Mouse (Mus musculus): ENCODE data around the gene Fbxw21. TPM values are rescaled to one million over a fixed set of nuclear protein-coding genes. Genes with fewer than 3 reads are reported as not detected.

The Fbxw21 gene
- total and polyA plus RNA-seq, 3 experiments, result not detected

GRCm38 (mm10) chr9:109118106-109118505, 43.7 kb downstream of the Fbxw21 start:
- TF ChIP-seq POLR2A (IDR thresholded peaks at IDR 0.05; ENCODE audit: insufficient read depth, low read depth, low read length), result no peak
- TF ChIP-seq EP300 (IDR thresholded peaks at IDR 0.05; ENCODE audit: insufficient read depth, low read depth, low read length), result no peak; the same call in 1 of the 2 replicates
- no peak for TF ChIP-seq CTCF (IDR thresholded peaks at IDR 0.05)
- no peaks in the 10 kb centered on the region for H3K79me2 ChIP-seq (replicated peaks; ENCODE audit: control insufficient read depth, insufficient read depth, low read length)
- H3K4me1 ChIP-seq (ENCODE audit: control insufficient read depth, insufficient read depth, low read length), result no peaks in the 10 kb centered on the region
- no peak overlapping the region for H3K9ac ChIP-seq (ENCODE audit: low read depth, low read length)
- no peaks in the 10 kb centered on the region for H3K36me3 ChIP-seq (ENCODE audit: control insufficient read depth, insufficient read depth, low read length)
- peak; percentile 52 to 65 for DNase-seq
- 53% methylated on average over 3 of the region's 4 CpGs for WGBS
- no peaks in the 10 kb centered on the region for H3K27me3 ChIP-seq (ENCODE audit: control insufficient read depth, insufficient read depth, low read length)
- no peak overlapping the region for H3K4me3 ChIP-seq
- intact Hi-C loops (cut with DNase I), result no loop called here
- H3K27ac ChIP-seq, result no peak overlapping the region

GRCm38 (mm10) chr9:109116205-109116604, 45.6 kb downstream of the Fbxw21 start:
- 83% methylated on average over 10 of the region's 10 CpGs for WGBS
- Histone ChIP-seq H3K4me3 (no peak overlapping the region), H3K36me3 (ENCODE audit: control insufficient read depth, insufficient read depth, low read length) (no peaks in the 10 kb centered on the region), H3K79me2 (replicated peaks; ENCODE audit: control insufficient read depth, insufficient read depth, low read length) (no peaks in the 10 kb centered on the region), H3K4me1 (ENCODE audit: control insufficient read depth, insufficient read depth, low read length) (no peaks in the 10 kb centered on the region), H3K27me3 (ENCODE audit: control insufficient read depth, insufficient read depth, low read length) (no peaks in the 10 kb centered on the region), H3K27ac (no peak overlapping the region), H3K9ac (ENCODE audit: low read depth, low read length) (no peak overlapping the region)
- DNase-seq, result no peak
- TF ChIP-seq CTCF (IDR thresholded peaks at IDR 0.05) (no peak), EP300 (IDR thresholded peaks at IDR 0.05; ENCODE audit: insufficient read depth, low read depth, low read length) (no peak), POLR2A (IDR thresholded peaks at IDR 0.05; ENCODE audit: insufficient read depth, low read depth, low read length) (no peak)
- intact Hi-C loops (cut with DNase I), result no loop called here

DNA sequence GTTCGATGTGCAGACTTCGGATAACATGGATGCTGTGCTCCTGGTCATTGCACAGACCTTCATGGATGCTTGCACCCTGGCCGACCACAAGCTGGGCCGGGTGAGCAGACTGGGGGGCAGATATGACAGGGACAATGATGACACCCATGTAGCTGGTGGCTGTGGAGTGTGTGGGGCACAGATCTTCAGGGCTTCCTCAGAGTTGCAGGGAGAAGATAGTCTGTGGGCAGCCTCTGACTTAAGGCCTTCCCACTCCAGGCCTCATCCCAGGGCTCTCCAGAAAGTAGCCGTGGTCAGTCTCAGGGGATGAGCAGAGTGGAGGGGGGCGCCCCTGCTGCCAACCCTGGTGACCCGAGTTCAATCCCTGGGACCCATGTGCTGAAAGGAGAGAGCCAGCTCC, 47.0 kb downstream of the Fbxw21 start:
- no peaks in the 10 kb centered on the region for H3K27me3 ChIP-seq (ENCODE audit: control insufficient read depth, insufficient read depth, low read length)
- H3K36me3 ChIP-seq (ENCODE audit: control insufficient read depth, insufficient read depth, low read length), result no peaks in the 10 kb centered on the region
- H3K27ac ChIP-seq, result no peak overlapping the region
- DNase-seq, result peak in 1 of 2 experiments; percentile 11
- no peak overlapping the region for H3K4me3 ChIP-seq
- 85% methylated on average over 7 of the region's 7 CpGs for WGBS
- H3K4me1 ChIP-seq (ENCODE audit: control insufficient read depth, insufficient read depth, low read length), result no peaks in the 10 kb centered on the region
- no peak overlapping the region for H3K9ac ChIP-seq (ENCODE audit: low read depth, low read length)
- intact Hi-C loops (cut with DNase I), result no loop called here
- TF ChIP-seq EP300 (IDR thresholded peaks at IDR 0.05; ENCODE audit: insufficient read depth, low read depth, low read length), result no peak
- TF ChIP-seq CTCF (IDR thresholded peaks at IDR 0.05), result no peak
- no peak for TF ChIP-seq POLR2A (IDR thresholded peaks at IDR 0.05; ENCODE audit: insufficient read depth, low read depth, low read length)
- H3K79me2 ChIP-seq (replicated peaks; ENCODE audit: control insufficient read depth, insufficient read depth, low read length), result no peaks in the 10 kb centered on the region

- Histone ChIP-seq H3K27me3 (ENCODE audit: control insufficient read depth, insufficient read depth, low read length) (no peaks in the 10 kb centered on the region), H3K36me3 (ENCODE audit: control insufficient read depth, insufficient read depth, low read length) (no peaks in the 10 kb centered on the region), H3K4me1 (ENCODE audit: control insufficient read depth, insufficient read depth, low read length) (no peaks in the 10 kb centered on the region), H3K9ac (ENCODE audit: low read depth, low read length) (no peak overlapping the region), H3K4me3 (no peak overlapping the region), H3K27ac (no peak overlapping the region), H3K79me2 (replicated peaks; ENCODE audit: control insufficient read depth, insufficient read depth, low read length) (no peaks in the 10 kb centered on the region)
- 95% methylated on average over 11 of the region's 11 CpGs for WGBS
- peak in 1 of 2 experiments; percentile 14 for DNase-seq
- no peak for TF ChIP-seq EP300 (IDR thresholded peaks at IDR 0.05; ENCODE audit: insufficient read depth, low read depth, low read length)
- TF ChIP-seq POLR2A (IDR thresholded peaks at IDR 0.05; ENCODE audit: insufficient read depth, low read depth, low read length), result no peak
- no peak for TF ChIP-seq CTCF (IDR thresholded peaks at IDR 0.05)
- intact Hi-C loops (cut with DNase I), result no loop called here
Measured at GRCm38 (mm10) chr9:109114276-109114675, 47.6 kb downstream of the Fbxw21 start.

DNA sequence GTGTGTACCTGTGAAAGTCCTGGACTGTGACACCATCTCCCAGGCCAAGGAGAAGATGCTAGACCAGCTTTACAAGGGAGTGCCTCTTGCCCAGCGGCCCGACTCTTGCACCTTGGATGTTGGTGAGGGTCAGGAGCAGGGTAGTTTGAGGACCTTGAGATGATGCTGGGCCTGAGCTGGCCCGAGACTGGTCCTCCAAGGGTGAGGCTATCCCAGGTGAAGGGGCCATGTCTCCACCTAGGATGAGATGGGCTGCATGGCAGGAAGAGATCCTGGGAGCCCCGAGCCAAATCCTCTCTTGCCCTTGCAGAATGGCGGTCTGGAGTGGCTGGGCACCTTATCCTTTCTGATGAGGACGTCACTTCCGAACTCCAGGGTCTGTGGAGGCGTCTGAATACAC, 48.5 kb downstream of the Fbxw21 start:
- Histone ChIP-seq H3K9ac (ENCODE audit: low read depth, low read length) (no peak overlapping the region), H3K4me1 (ENCODE audit: control insufficient read depth, insufficient read depth, low read length) (no peaks in the 10 kb centered on the region), H3K27me3 (ENCODE audit: control insufficient read depth, insufficient read depth, low read length) (no peaks in the 10 kb centered on the region), H3K79me2 (replicated peaks; ENCODE audit: control insufficient read depth, insufficient read depth, low read length) (no peaks in the 10 kb centered on the region), H3K4me3 (no peak overlapping the region), H3K36me3 (ENCODE audit: control insufficient read depth, insufficient read depth, low read length) (no peaks in the 10 kb centered on the region), H3K27ac (no peak overlapping the region)
- WGBS, result 89% methylated on average over 8 of the region's 8 CpGs
- TF ChIP-seq POLR2A (IDR thresholded peaks at IDR 0.05; ENCODE audit: insufficient read depth, low read depth, low read length) (no peak), CTCF (IDR thresholded peaks at IDR 0.05) (no peak), EP300 (IDR thresholded peaks at IDR 0.05; ENCODE audit: insufficient read depth, low read depth, low read length) (no peak)
- DNase-seq, result peak in 1 of 2 experiments; percentile 13
- intact Hi-C loops (cut with DNase I), result no loop called here

- Histone ChIP-seq H3K4me1 (ENCODE audit: control insufficient read depth, insufficient read depth, low read length) (no peaks in the 10 kb centered on the region), H3K79me2 (replicated peaks; ENCODE audit: control insufficient read depth, insufficient read depth, low read length) (no peaks in the 10 kb centered on the region), H3K36me3 (ENCODE audit: control insufficient read depth, insufficient read depth, low read length) (no peaks in the 10 kb centered on the region), H3K27ac (no peak overlapping the region), H3K4me3 (no peak overlapping the region), H3K27me3 (ENCODE audit: control insufficient read depth, insufficient read depth, low read length) (no peaks in the 10 kb centered on the region), H3K9ac (ENCODE audit: low read depth, low read length) (no peak overlapping the region)
- intact Hi-C loops (cut with DNase I), result no loop called here
- DNase-seq, result peak in 1 of 2 experiments; percentile 13
- TF ChIP-seq POLR2A (IDR thresholded peaks at IDR 0.05; ENCODE audit: insufficient read depth, low read depth, low read length), result no peak
- no peak for TF ChIP-seq CTCF (IDR thresholded peaks at IDR 0.05)
- no peak for TF ChIP-seq EP300 (IDR thresholded peaks at IDR 0.05; ENCODE audit: insufficient read depth, low read depth, low read length)
- 93% methylated on average over 9 of the region's 9 CpGs for WGBS
Measured at GRCm38 (mm10) chr9:109111591-109111990, 50.2 kb downstream of the Fbxw21 start.

Measured in heart, adult 2 months (tissue).